Mouse (Mus musculus): ENCODE data around the gene Asb11. TPM values are rescaled to one million over a fixed set of nuclear protein-coding genes. Genes with fewer than 3 reads are reported as not detected.

Gene Asb11
- polyA plus RNA-seq, 1 experiment, result not detected

- no peak overlapping the region for H3K9ac ChIP-seq (ENCODE audit: low read depth, poor library complexity, severe bottlenecking)
- no peaks in the 10 kb centered on the region for H3K27me3 ChIP-seq (ENCODE audit: control insufficient read depth, insufficient read depth, low read length, poor library complexity, severe bottlenecking)
- no peak overlapping the region for H3K4me3 ChIP-seq (ENCODE audit: low read depth, low read length)
- no peaks in the 10 kb centered on the region for H3K36me3 ChIP-seq (ENCODE audit: control insufficient read depth, insufficient read depth, low read length, poor library complexity, severe bottlenecking)
- peak; percentile 63 for TF ChIP-seq CTCF (IDR thresholded peaks at IDR 0.05; ENCODE audit: low read depth, low read length)
- no peak for TF ChIP-seq EP300 (IDR thresholded peaks at IDR 0.05; ENCODE audit: insufficient read depth, low read depth, low read length)
- TF ChIP-seq POLR2A (IDR thresholded peaks at IDR 0.05; ENCODE audit: insufficient read depth, low read length), result no peak
- H3K27ac ChIP-seq (ENCODE audit: insufficient read depth, low read length), result no peak overlapping the region
- H3K9me3 ChIP-seq (replicated peaks; ENCODE audit: control insufficient read depth, insufficient read depth, low read length, poor library complexity, severe bottlenecking), result no peaks in the 10 kb centered on the region
- no peaks in the 10 kb centered on the region for H3K4me1 ChIP-seq (ENCODE audit: control insufficient read depth, insufficient read depth, low read length)
Observed at GRCm38 (mm10) chrX:164446106-164446551, 9.3 kb downstream of the Asb11 start.

- Histone ChIP-seq H3K9me3 (replicated peaks; ENCODE audit: control insufficient read depth, insufficient read depth, low read length, poor library complexity, severe bottlenecking) (no peaks in the 10 kb centered on the region), H3K4me3 (ENCODE audit: low read depth, low read length) (no peak overlapping the region), H3K27ac (ENCODE audit: insufficient read depth, low read length) (no peak overlapping the region), H3K27me3 (ENCODE audit: control insufficient read depth, insufficient read depth, low read length, poor library complexity, severe bottlenecking) (no peaks in the 10 kb centered on the region), H3K36me3 (ENCODE audit: control insufficient read depth, insufficient read depth, low read length, poor library complexity, severe bottlenecking) (no peaks in the 10 kb centered on the region), H3K4me1 (ENCODE audit: control insufficient read depth, insufficient read depth, low read length) (no peaks in the 10 kb centered on the region), H3K9ac (ENCODE audit: low read depth, poor library complexity, severe bottlenecking) (no peak overlapping the region)
- TF ChIP-seq CTCF (IDR thresholded peaks at IDR 0.05; ENCODE audit: low read depth, low read length) (no peak), EP300 (IDR thresholded peaks at IDR 0.05; ENCODE audit: insufficient read depth, low read depth, low read length) (no peak), POLR2A (IDR thresholded peaks at IDR 0.05; ENCODE audit: insufficient read depth, low read length) (no peak)
Observed at GRCm38 (mm10) chrX:164446835-164447681, 10.3 kb downstream of the Asb11 start.

- no peaks in the 10 kb centered on the region for H3K36me3 ChIP-seq (ENCODE audit: control insufficient read depth, insufficient read depth, low read length, poor library complexity, severe bottlenecking)
- H3K9ac ChIP-seq (ENCODE audit: low read depth, poor library complexity, severe bottlenecking), result no peak overlapping the region
- no peaks in the 10 kb centered on the region for H3K27me3 ChIP-seq (ENCODE audit: control insufficient read depth, insufficient read depth, low read length, poor library complexity, severe bottlenecking)
- H3K9me3 ChIP-seq (replicated peaks; ENCODE audit: control insufficient read depth, insufficient read depth, low read length, poor library complexity, severe bottlenecking), result no peaks in the 10 kb centered on the region
- H3K4me1 ChIP-seq (ENCODE audit: control insufficient read depth, insufficient read depth, low read length), result no peaks in the 10 kb centered on the region
- H3K27ac ChIP-seq (ENCODE audit: insufficient read depth, low read length), result no peak overlapping the region
- TF ChIP-seq EP300 (IDR thresholded peaks at IDR 0.05; ENCODE audit: insufficient read depth, low read depth, low read length) (no peak), POLR2A (IDR thresholded peaks at IDR 0.05; ENCODE audit: insufficient read depth, low read length) (no peak), CTCF (IDR thresholded peaks at IDR 0.05; ENCODE audit: low read depth, low read length) (no peak)
- no peak overlapping the region for H3K4me3 ChIP-seq (ENCODE audit: low read depth, low read length)
Observed at GRCm38 (mm10) chrX:164447682-164448071, 10.9 kb downstream of the Asb11 start.

GRCm38 (mm10) chrX:164449201-164449600 is 12.4 kb downstream of the Asb11 start:
- Histone ChIP-seq H3K4me3 (ENCODE audit: low read depth, low read length) (no peak overlapping the region), H3K9ac (ENCODE audit: low read depth, poor library complexity, severe bottlenecking) (no peak overlapping the region), H3K27ac (ENCODE audit: insufficient read depth, low read length) (no peak overlapping the region), H3K36me3 (ENCODE audit: control insufficient read depth, insufficient read depth, low read length, poor library complexity, severe bottlenecking) (no peaks in the 10 kb centered on the region), H3K4me1 (ENCODE audit: control insufficient read depth, insufficient read depth, low read length) (no peaks in the 10 kb centered on the region), H3K9me3 (replicated peaks; ENCODE audit: control insufficient read depth, insufficient read depth, low read length, poor library complexity, severe bottlenecking) (no peaks in the 10 kb centered on the region), H3K27me3 (ENCODE audit: control insufficient read depth, insufficient read depth, low read length, poor library complexity, severe bottlenecking) (no peaks in the 10 kb centered on the region)
- TF ChIP-seq CTCF (IDR thresholded peaks at IDR 0.05; ENCODE audit: low read depth, low read length), result no peak
- no peak for TF ChIP-seq POLR2A (IDR thresholded peaks at IDR 0.05; ENCODE audit: insufficient read depth, low read length)
- no peak for TF ChIP-seq EP300 (IDR thresholded peaks at IDR 0.05; ENCODE audit: insufficient read depth, low read depth, low read length)

- Histone ChIP-seq H3K4me3 (ENCODE audit: low read depth, low read length) (no peak overlapping the region), H3K9me3 (replicated peaks; ENCODE audit: control insufficient read depth, insufficient read depth, low read length, poor library complexity, severe bottlenecking) (no peaks in the 10 kb centered on the region), H3K27me3 (ENCODE audit: control insufficient read depth, insufficient read depth, low read length, poor library complexity, severe bottlenecking) (no peaks in the 10 kb centered on the region), H3K4me1 (ENCODE audit: control insufficient read depth, insufficient read depth, low read length) (no peaks in the 10 kb centered on the region), H3K27ac (ENCODE audit: insufficient read depth, low read length) (no peak overlapping the region), H3K36me3 (ENCODE audit: control insufficient read depth, insufficient read depth, low read length, poor library complexity, severe bottlenecking) (no peaks in the 10 kb centered on the region), H3K9ac (ENCODE audit: low read depth, poor library complexity, severe bottlenecking) (no peak overlapping the region)
- no peak for TF ChIP-seq EP300 (IDR thresholded peaks at IDR 0.05; ENCODE audit: insufficient read depth, low read depth, low read length)
- TF ChIP-seq POLR2A (IDR thresholded peaks at IDR 0.05; ENCODE audit: insufficient read depth, low read length), result no peak
- TF ChIP-seq CTCF (IDR thresholded peaks at IDR 0.05; ENCODE audit: low read depth, low read length), result peak; percentile 2
Observed at GRCm38 (mm10) chrX:164459205-164459878, 22.5 kb downstream of the Asb11 start.

GRCm38 (mm10) chrX:164502258-164502657 is 65.5 kb downstream of the Asb11 start:
- TF ChIP-seq EP300 (IDR thresholded peaks at IDR 0.05; ENCODE audit: insufficient read depth, low read depth, low read length) (no peak), POLR2A (IDR thresholded peaks at IDR 0.05; ENCODE audit: insufficient read depth, low read length) (no peak), CTCF (IDR thresholded peaks at IDR 0.05; ENCODE audit: low read depth, low read length) (no peak)
- H3K27me3 ChIP-seq (ENCODE audit: control insufficient read depth, insufficient read depth, low read length, poor library complexity, severe bottlenecking), result no peaks in the 10 kb centered on the region
- no peak overlapping the region for H3K4me3 ChIP-seq (ENCODE audit: low read depth, low read length)
- H3K27ac ChIP-seq (ENCODE audit: insufficient read depth, low read length), result no peak overlapping the region
- no peaks in the 10 kb centered on the region for H3K4me1 ChIP-seq (ENCODE audit: control insufficient read depth, insufficient read depth, low read length)
- no peak overlapping the region for H3K9ac ChIP-seq (ENCODE audit: low read depth, poor library complexity, severe bottlenecking)
- H3K9me3 ChIP-seq (replicated peaks; ENCODE audit: control insufficient read depth, insufficient read depth, low read length, poor library complexity, severe bottlenecking), result no peaks in the 10 kb centered on the region
- H3K36me3 ChIP-seq (ENCODE audit: control insufficient read depth, insufficient read depth, low read length, poor library complexity, severe bottlenecking), result no peaks in the 10 kb centered on the region
